Mouse (Mus musculus) cerebellum, adult 2 months (tissue): ENCODE measurements at regions not wholly inside any gene's neighbourhood (a gene's known extent, or its start where the extent isn't known, plus 50 kb on each side); places are given as distances from the start of the nearest gene placed in this dataset.

Experiments used
- CTCF ChIP-seq: fragments of 200-500 bp; IDR thresholded peaks from 2 replicates; pipeline ENCODE4 v1.5.1; 2011; ENCODE audit warnings: low read depth, mild to moderate bottlenecking, control low read depth, low read length, moderate library complexity, borderline replicate concordance; ENCODE audit not compliant: insufficient read depth
- POLR2A ChIP-seq: fragments of 200-500 bp; IDR thresholded peaks from 2 replicates; pipeline ENCODE4 v1.6.1; 2011; ENCODE audit warnings: low read length, control low read depth, borderline replicate concordance; ENCODE audit not compliant: insufficient read depth

DNA sequence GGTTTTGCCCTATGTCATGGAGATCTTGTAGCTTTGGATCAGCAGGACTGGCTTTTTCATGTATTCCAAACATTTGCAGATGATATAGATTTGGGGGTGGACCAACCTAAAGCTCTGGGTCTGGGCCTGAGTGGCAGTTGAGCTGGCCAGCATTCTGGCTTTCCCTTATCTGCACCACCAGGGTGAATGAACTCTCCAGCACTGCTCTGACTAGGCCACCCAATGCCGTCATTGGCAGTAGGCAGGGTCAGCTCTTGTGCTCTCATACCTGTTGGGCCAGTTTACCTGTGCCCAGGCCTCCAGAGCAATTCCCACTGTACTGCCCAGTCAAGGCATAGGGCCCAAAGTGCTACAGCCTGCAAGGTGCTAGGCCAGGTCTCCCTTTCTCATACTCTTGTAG, 177.1 kb upstream of the Hcn1 start:
- no peak for TF ChIP-seq POLR2A
- TF ChIP-seq CTCF, result no peak
